Mouse (Mus musculus): ENCODE measurements at regions not wholly inside any gene's neighbourhood (a gene's known extent, or its start where the extent isn't known, plus 50 kb on each side); places are given as distances from the start of the nearest gene placed in this dataset.

DNA sequence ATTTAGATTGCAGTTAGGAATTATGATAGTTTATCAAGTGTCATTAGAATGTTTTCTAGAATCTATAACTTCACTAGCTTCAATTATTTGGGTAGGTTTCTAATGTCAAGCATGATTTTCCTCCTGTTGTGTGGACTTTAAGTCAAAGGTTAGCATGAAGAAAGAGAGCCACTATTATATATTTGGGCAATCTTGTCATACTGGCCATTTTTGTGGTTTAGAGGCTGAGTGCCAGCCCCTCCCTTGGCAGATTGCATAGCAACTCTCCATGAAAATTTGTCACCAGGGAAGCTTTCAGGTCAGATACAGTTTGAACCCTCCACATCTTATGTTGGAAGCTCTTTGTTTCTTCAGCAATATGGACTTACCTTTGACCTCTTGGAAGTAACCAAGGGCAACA lies 806.7 kb upstream of the Lrrc4c start:
- Histone ChIP-seq H3K27me3 (ENCODE audit: control insufficient read depth, insufficient read depth, low read depth, low read length) (no peaks in the 10 kb centered on the region), H3K4me1 (ENCODE audit: control insufficient read depth, insufficient read depth, low read length) (no peaks in the 10 kb centered on the region), H3K36me3 (ENCODE audit: control insufficient read depth, insufficient read depth, low read length) (no peaks in the 10 kb centered on the region), H3K9ac (ENCODE audit: low read depth, low read length) (no peak overlapping the region), H3K4me2 (ENCODE audit: low read length) (no peak overlapping the region), H3K27ac (ENCODE audit: low read length) (no peak overlapping the region), H3K4me3 (ENCODE audit: low read depth, low read length) (no peak overlapping the region), H3K9me3 (replicated peaks; ENCODE audit: control insufficient read depth, low read length, poor library complexity, severe bottlenecking) (no peaks in the 10 kb centered on the region)
- no peak for ATAC-seq

GRCm38 (mm10) chr2:95521624-95522023 lies 796.3 kb upstream of the Lrrc4c start:
- H3K36me3 ChIP-seq (ENCODE audit: control insufficient read depth, insufficient read depth, low read length): no peaks in the 10 kb centered on the region
- no peaks in the 10 kb centered on the region for H3K9me3 ChIP-seq (replicated peaks; ENCODE audit: control insufficient read depth, low read length, poor library complexity, severe bottlenecking)
- ATAC-seq: no peak
- H3K4me1 ChIP-seq (ENCODE audit: control insufficient read depth, insufficient read depth, low read length): 0 out of 2 replicates have a peak, but pooled peaks cover 5% of the 10 kb centered on the region
- H3K27ac ChIP-seq (ENCODE audit: low read length): no peak overlapping the region
- no peak overlapping the region for H3K9ac ChIP-seq (ENCODE audit: low read depth, low read length)
- no peak overlapping the region for H3K4me2 ChIP-seq (ENCODE audit: low read length)
- H3K4me3 ChIP-seq (ENCODE audit: low read depth, low read length): no peak overlapping the region
- H3K27me3 ChIP-seq (ENCODE audit: control insufficient read depth, insufficient read depth, low read depth, low read length): no peaks in the 10 kb centered on the region

DNA sequence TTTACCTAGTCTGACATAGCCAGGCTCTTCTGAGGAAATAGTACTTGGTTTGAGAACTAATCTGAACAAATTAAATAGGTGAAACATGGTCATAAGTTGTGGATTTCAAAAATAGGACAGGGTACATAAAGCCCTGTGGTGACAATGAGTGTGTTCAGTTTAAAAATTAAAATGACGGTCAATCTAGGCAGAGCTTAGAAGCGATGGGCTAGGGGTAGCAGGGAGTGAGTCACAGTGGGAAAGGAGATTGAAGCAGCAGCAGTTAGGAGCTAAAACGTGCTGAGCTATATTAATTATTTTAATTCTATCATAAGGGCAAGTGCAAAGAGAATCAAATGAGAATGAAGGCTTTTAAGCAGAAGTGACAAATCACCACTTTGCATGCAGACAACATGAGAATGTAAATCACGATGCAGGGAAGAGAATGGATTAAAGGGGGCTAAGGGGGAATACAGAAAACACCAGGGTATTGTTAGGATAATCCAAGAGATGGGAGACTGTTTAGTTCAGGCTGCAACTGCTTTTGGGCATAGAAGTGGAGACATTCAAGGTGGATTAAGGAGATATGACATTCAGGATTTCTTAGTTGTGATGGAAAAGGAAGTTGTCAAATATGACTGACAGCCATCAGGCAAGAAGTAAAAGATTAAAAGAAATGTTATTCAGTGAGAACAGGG lies 793.2 kb upstream of the Lrrc4c start:
- no peaks in the 10 kb centered on the region for H3K9me3 ChIP-seq (replicated peaks; ENCODE audit: control insufficient read depth, low read length, poor library complexity, severe bottlenecking)
- no peak overlapping the region for H3K4me2 ChIP-seq (ENCODE audit: low read length)
- ATAC-seq: 0 out of 2 replicates have a peak, but pooled peaks have one; percentile 28
- WGBS: 17% methylated on average over 4 of the region's 4 CpGs
- no peaks in the 10 kb centered on the region for H3K36me3 ChIP-seq (ENCODE audit: control insufficient read depth, insufficient read depth, low read length)
- 0 out of 2 replicates have a peak, but pooled peaks cover 5% of the 10 kb centered on the region for H3K4me1 ChIP-seq (ENCODE audit: control insufficient read depth, insufficient read depth, low read length)
- no peak overlapping the region for H3K9ac ChIP-seq (ENCODE audit: low read depth, low read length)
- no peak overlapping the region for H3K4me3 ChIP-seq (ENCODE audit: low read depth, low read length)
- H3K27me3 ChIP-seq (ENCODE audit: control insufficient read depth, insufficient read depth, low read depth, low read length): no peaks in the 10 kb centered on the region
- H3K27ac ChIP-seq (ENCODE audit: low read length): no peak overlapping the region

DNA sequence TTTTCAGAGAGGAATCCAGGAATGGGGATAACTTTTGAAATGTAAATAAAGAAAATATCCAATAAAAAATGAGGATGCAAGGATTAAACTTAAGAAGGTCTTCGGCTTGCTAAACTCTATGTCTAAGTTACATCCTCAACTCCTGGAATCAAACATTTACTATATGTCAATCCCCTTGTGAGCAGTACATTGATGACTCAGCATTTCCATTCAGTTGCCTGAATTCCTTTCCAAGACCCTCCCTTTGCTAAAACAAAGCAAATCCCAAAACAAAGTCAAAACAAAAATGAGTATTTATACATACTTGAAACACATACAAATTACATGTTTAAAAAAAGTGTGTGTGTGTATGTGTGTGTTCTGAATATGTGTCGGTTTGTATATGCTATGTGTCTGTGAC lies 753.9 kb upstream of the Lrrc4c start:
- Histone ChIP-seq H3K27me3 (ENCODE audit: control insufficient read depth, insufficient read depth, low read depth, low read length) (no peaks in the 10 kb centered on the region), H3K9ac (ENCODE audit: low read depth, low read length) (no peak overlapping the region), H3K4me3 (ENCODE audit: low read depth, low read length) (no peak overlapping the region), H3K4me2 (ENCODE audit: low read length) (no peak overlapping the region), H3K4me1 (ENCODE audit: control insufficient read depth, insufficient read depth, low read length) (no peaks in the 10 kb centered on the region), H3K36me3 (ENCODE audit: control insufficient read depth, insufficient read depth, low read length) (no peaks in the 10 kb centered on the region), H3K9me3 (replicated peaks; ENCODE audit: control insufficient read depth, low read length, poor library complexity, severe bottlenecking) (no peaks in the 10 kb centered on the region), H3K27ac (ENCODE audit: low read length) (no peak overlapping the region)
- 95% methylated on average over 2 of the region's 2 CpGs for WGBS
- no peak for ATAC-seq

DNA sequence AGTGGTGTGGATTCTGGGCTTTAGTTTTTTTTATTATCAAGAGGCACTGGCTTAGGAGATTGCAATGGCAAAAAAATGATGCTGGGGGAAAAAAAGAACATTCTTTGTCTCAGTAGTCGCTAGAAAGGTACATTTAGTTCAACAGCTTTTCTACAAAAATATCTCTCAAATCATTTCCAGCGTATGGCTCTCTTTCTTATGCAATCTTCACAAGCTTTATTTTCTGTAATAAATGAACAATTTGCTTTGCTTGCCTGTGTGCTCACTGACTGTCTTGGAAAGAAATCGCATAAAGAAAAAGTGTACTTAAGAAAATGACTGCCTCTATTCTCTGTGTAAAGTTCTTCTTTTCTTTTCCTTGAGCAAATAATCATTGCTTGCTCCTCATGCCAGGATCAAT lies 742.1 kb upstream of the Lrrc4c start:
- Histone ChIP-seq H3K4me3 (ENCODE audit: low read depth, low read length) (no peak overlapping the region), H3K9me3 (replicated peaks; ENCODE audit: control insufficient read depth, low read length, poor library complexity, severe bottlenecking) (no peaks in the 10 kb centered on the region), H3K36me3 (ENCODE audit: control insufficient read depth, insufficient read depth, low read length) (no peaks in the 10 kb centered on the region), H3K9ac (ENCODE audit: low read depth, low read length) (no peak overlapping the region), H3K27ac (ENCODE audit: low read length) (no peak overlapping the region), H3K4me1 (ENCODE audit: control insufficient read depth, insufficient read depth, low read length) (no peaks in the 10 kb centered on the region), H3K4me2 (ENCODE audit: low read length) (no peak overlapping the region), H3K27me3 (ENCODE audit: control insufficient read depth, insufficient read depth, low read depth, low read length) (no peaks in the 10 kb centered on the region)
- no peak for ATAC-seq
- 81% methylated on average over 3 of the region's 3 CpGs for WGBS

GRCm38 (mm10) chr2:95579201-95579600 lies 738.8 kb upstream of the Lrrc4c start:
- H3K27ac ChIP-seq (ENCODE audit: low read length): no peak overlapping the region
- 76% methylated on average over 1 of the region's 1 CpGs for WGBS

GRCm38 (mm10) chr2:95586002-95586401 lies 732.0 kb upstream of the Lrrc4c start:
- H3K27ac ChIP-seq (ENCODE audit: low read length): no peak overlapping the region
- H3K9me3 ChIP-seq (replicated peaks; ENCODE audit: control insufficient read depth, low read length, poor library complexity, severe bottlenecking): no peaks in the 10 kb centered on the region
- H3K4me1 ChIP-seq (ENCODE audit: control insufficient read depth, insufficient read depth, low read length): no peaks in the 10 kb centered on the region
- no peak for ATAC-seq
- no peak overlapping the region for H3K4me2 ChIP-seq (ENCODE audit: low read length)
- no peak overlapping the region for H3K9ac ChIP-seq (ENCODE audit: low read depth, low read length)
- H3K4me3 ChIP-seq (ENCODE audit: low read depth, low read length): no peak overlapping the region
- no peaks in the 10 kb centered on the region for H3K36me3 ChIP-seq (ENCODE audit: control insufficient read depth, insufficient read depth, low read length)
- H3K27me3 ChIP-seq (ENCODE audit: control insufficient read depth, insufficient read depth, low read depth, low read length): no peaks in the 10 kb centered on the region

More at GRCm38 (mm10) chr2:95579201-95579600, 738.8 kb upstream of the Lrrc4c start:
- no peak overlapping the region for H3K9ac ChIP-seq (ENCODE audit: low read depth, low read length)
- H3K27me3 ChIP-seq (ENCODE audit: control insufficient read depth, insufficient read depth, low read depth, low read length): no peaks in the 10 kb centered on the region
- no peaks in the 10 kb centered on the region for H3K9me3 ChIP-seq (replicated peaks; ENCODE audit: control insufficient read depth, low read length, poor library complexity, severe bottlenecking)
- no peak for ATAC-seq
- no peak overlapping the region for H3K4me2 ChIP-seq (ENCODE audit: low read length)
- no peaks in the 10 kb centered on the region for H3K4me1 ChIP-seq (ENCODE audit: control insufficient read depth, insufficient read depth, low read length)
- H3K36me3 ChIP-seq (ENCODE audit: control insufficient read depth, insufficient read depth, low read length): no peaks in the 10 kb centered on the region
- H3K4me3 ChIP-seq (ENCODE audit: low read depth, low read length): no peak overlapping the region

GRCm38 (mm10) chr2:95587044-95587443 lies 730.9 kb upstream of the Lrrc4c start:
- H3K27ac ChIP-seq (ENCODE audit: low read length): no peak overlapping the region
- ATAC-seq: no peak
- H3K4me3 ChIP-seq (ENCODE audit: low read depth, low read length): no peak overlapping the region
- H3K9me3 ChIP-seq (replicated peaks; ENCODE audit: control insufficient read depth, low read length, poor library complexity, severe bottlenecking): no peaks in the 10 kb centered on the region
- no peak overlapping the region for H3K4me2 ChIP-seq (ENCODE audit: low read length)
- no peaks in the 10 kb centered on the region for H3K27me3 ChIP-seq (ENCODE audit: control insufficient read depth, insufficient read depth, low read depth, low read length)
- no peaks in the 10 kb centered on the region for H3K4me1 ChIP-seq (ENCODE audit: control insufficient read depth, insufficient read depth, low read length)
- no peaks in the 10 kb centered on the region for H3K36me3 ChIP-seq (ENCODE audit: control insufficient read depth, insufficient read depth, low read length)
- H3K9ac ChIP-seq (ENCODE audit: low read depth, low read length): no peak overlapping the region
- WGBS: 15% methylated on average over 4 of the region's 4 CpGs

DNA sequence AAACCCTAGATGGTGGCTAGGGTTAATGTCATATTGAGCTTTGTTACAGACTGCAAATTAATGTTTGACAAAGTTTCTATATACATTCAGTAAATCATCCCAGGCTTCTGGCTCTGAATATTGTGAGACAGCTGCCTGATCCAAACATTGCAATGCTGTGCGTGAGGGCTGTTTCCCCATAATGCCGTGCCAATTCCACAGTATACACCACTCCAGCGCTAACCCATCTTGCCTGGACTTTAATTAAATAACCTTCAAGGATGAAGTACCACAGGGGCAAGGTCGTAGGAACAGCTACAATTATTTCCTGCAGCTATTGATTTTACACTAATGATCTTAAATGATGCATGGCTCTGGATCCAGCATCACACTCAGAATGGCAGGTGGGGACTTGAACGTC lies 704.6 kb upstream of the Lrrc4c start:
- ATAC-seq: no peak
- no peaks in the 10 kb centered on the region for H3K4me1 ChIP-seq (ENCODE audit: control insufficient read depth, insufficient read depth, low read length)

More for the DNA sequence above, 704.6 kb upstream of the Lrrc4c start:
- Histone ChIP-seq H3K36me3 (ENCODE audit: control insufficient read depth, insufficient read depth, low read length) (no peaks in the 10 kb centered on the region), H3K9ac (ENCODE audit: low read depth, low read length) (no peak overlapping the region), H3K27ac (ENCODE audit: low read length) (no peak overlapping the region), H3K9me3 (replicated peaks; ENCODE audit: control insufficient read depth, low read length, poor library complexity, severe bottlenecking) (no peaks in the 10 kb centered on the region), H3K4me3 (ENCODE audit: low read depth, low read length) (no peak overlapping the region), H3K27me3 (ENCODE audit: control insufficient read depth, insufficient read depth, low read depth, low read length) (no peaks in the 10 kb centered on the region), H3K4me2 (ENCODE audit: low read length) (no peak overlapping the region)
- WGBS: 72% methylated on average over 5 of the region's 5 CpGs
